Mouse (Mus musculus): ENCODE results near the gene Bnip2.

The Bnip2 gene

DNA sequence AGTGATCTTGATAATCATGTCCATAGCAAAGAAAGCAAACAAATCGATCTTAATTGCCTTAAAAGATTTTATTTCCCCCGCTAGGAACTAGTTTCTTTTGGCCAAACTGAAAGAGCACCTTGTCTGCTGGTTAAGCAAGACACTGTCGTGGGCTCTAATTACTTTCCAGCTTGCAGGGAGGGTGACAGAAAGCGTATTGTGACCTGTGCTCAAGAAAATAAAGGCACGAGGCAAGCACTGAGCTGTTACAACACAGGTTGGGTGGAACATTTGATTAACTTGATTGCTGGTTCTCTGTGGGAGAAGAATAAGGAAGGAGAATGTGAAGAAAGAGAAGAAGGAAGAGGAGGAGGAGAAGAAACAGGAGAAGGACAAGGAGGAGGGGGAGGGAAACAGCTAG lies 59.0 kb downstream of the Bnip2 start:
- no peak for DNase-seq (ENCODE audit: low spot score)

DNA sequence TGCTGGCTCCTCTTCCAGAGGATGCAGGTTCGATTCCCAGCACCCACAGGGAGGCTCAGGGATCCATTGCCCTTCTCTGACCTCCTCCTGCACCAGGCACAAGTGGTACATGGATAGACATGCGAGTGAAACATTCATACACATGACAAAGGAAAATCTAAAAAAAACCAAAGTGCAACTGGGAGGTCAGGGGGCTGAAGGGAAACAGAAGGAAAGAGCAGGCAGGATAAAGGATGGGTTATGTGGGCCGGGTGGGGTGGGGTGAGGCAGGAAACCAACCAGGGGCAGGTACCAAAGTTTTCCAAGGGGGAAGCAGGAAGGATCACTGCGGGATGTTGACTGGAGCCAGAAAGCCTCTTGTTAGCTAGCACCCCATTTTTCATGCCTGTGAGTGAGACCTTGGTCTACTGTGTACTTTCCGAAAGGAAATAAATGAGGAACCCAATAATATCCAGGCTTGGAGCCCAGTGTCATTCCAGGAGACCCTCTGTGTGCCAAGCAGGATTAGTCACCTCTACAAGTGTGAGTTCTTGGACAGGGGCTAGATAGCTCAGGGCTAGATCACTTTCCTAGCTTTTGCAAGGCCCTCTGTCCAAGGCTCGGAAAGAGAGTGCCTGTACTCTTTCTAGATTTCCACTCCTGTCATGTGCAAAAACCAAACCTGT lies 59.6 kb downstream of the Bnip2 start:
- DNase-seq (ENCODE audit: low spot score): peak; percentile 12

DNA sequence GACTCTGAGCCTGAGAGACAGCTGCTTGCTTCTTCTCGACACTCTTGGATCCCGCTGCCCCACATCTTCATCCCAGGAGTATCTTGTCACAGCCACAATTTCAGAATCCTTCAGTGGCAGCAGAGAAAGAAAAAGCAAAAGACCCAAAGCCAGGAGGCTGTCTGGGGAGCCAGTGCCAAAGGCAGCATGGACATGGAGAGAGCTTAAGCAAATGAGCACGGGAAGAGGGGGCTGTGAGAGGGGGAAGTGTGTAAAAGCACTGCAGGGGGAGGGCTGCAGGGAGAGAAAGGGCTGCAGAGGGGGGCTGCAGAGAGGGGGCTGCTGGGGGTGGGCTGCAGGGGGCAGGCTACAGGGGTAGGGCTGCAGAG lies 60.1 kb downstream of the Bnip2 start:
- no peak for DNase-seq (ENCODE audit: low spot score)

DNA sequence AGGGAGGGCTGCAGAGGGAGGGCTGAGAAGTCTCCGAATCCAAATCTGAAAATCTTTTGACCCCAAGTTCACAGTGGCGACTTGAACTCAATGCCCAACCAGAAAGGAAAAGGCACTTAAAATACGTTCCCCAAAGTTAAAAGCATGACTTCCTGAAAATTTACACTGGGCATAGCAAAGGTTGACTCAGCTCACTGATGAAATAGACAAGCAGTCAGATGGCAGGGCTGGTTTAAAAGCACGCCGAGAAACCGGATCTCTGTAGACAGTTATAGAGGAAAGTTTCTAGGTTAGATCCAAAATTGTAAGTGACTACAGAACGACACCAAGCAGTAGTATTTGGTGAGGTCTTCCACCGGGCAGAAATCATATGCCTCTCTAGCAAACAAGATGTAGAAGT lies 60.6 kb downstream of the Bnip2 start:
- no peak for DNase-seq (ENCODE audit: low spot score)

DNA sequence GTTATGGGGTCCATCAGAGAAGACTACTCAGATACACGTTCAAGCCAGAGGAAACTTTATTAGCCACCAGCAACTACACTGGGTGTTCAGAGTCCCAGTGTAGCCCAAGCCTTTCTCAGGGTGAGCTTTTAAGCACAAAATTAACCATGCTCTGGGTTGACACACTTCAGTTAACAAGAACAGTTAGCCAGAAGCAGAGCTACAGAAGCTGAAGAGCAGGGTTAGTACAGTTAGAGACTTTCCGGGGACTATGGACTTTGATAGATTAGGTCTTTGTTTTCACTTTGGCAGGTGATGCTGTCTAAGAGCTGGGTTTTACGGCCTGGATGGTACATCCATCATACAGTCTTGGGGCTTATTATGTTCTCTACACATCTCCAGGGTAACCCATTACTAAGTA lies 63.5 kb downstream of the Bnip2 start:
- no peak for DNase-seq (ENCODE audit: low spot score)

DNA sequence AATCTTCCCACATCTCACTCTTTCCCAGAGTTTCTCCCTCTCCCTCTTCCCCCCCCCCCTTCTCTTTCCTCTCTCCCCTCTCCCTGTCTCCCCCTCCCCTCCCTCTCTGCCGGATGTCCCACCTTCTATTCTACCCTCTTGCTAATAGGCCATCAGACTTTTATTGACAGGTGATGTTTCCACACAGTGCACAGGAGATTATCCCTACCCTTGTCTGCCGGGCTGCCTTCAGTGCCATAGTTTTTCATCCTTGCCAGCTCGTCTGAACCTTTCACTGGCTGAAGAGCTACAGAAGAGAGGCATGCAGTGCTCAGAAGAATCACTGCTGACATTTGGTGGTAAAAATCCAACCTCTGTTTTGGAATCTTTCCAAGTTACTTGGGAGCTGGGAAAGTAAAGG lies 64.1 kb downstream of the Bnip2 start:
- DNase-seq (ENCODE audit: low spot score): no peak
